29 mouse cellular contexts compared by ENCODE assay signal in genomic region chr1:136077656-136078055, GRCm38 (mm10). TPM values are rescaled to one million over a fixed set of nuclear protein-coding genes. Genes with fewer than 3 reads are reported as not detected.
"Had no signal": no experiment of that assay in that cellular context is flagged by ENCODE, and none has a peak within 500 bp of the region (broad histone marks: within the 10 kb centered on the region; RNA-seq: fewer than 3 reads in every experiment).

No protein-coding gene starts in this region.

- H3K4me2 ChIP-seq: limb, embryonic 13.5 days; liver, embryonic 12.5 days; liver, embryonic 15.5 days; lung, embryonic 15.5 days; midbrain, embryonic 11.5 days; midbrain, embryonic 15.5 days; neural tube, embryonic 12.5 days; neural tube, embryonic 15.5 days; stomach, embryonic 15.5 days had no signal

- H3K36me3 ChIP-seq: limb, embryonic 10.5 days; limb, embryonic 13.5 days; liver, embryonic 12.5 days; liver, embryonic 15.5 days; lung, embryonic 15.5 days; midbrain, embryonic 15.5 days; neural tube, embryonic 12.5 days; neural tube, embryonic 15.5 days; stomach, embryonic 15.5 days had no signal

- ATAC-seq: liver, embryonic 12.5 days; midbrain, embryonic 15.5 days had no signal

- DNase-seq: kidney, adult 2 months; kidney, postnatal 10 days; kidney, postnatal 4 days; liver; lung, adult 18-20 months; lung, postnatal 14 days; lung, postnatal 4 days; right cerebral cortex, adult 18-20 months; right cerebral cortex, postnatal 14 days; right cerebral cortex, postnatal 4 days; spleen, adult 18-20 months; thymus, adult 2 months; thymus, postnatal 14 days; thymus, postnatal 4 days had no signal

- H3K27me3 ChIP-seq: limb, embryonic 13.5 days; midbrain, embryonic 15.5 days; neural tube, embryonic 12.5 days; neural tube, embryonic 15.5 days; stomach, embryonic 15.5 days had no signal

- H3K4me3 ChIP-seq: limb, embryonic 10.5 days; limb, embryonic 13.5 days; liver, embryonic 12.5 days; liver, embryonic 15.5 days; lung, embryonic 15.5 days; midbrain, embryonic 15.5 days; neural tube, embryonic 12.5 days; neural tube, embryonic 15.5 days; stomach, embryonic 15.5 days had no signal

- H3K9me3 ChIP-seq: limb, embryonic 10.5 days; liver, embryonic 12.5 days; liver, embryonic 15.5 days; lung, embryonic 15.5 days; neural tube, embryonic 12.5 days; neural tube, embryonic 15.5 days; stomach, embryonic 15.5 days had no signal

- H3K9ac ChIP-seq: limb, embryonic 13.5 days; liver, embryonic 12.5 days; liver, embryonic 15.5 days; lung, embryonic 15.5 days; midbrain, embryonic 15.5 days; neural tube, embryonic 12.5 days; neural tube, embryonic 15.5 days; stomach, embryonic 15.5 days had no signal

- H3K4me1 ChIP-seq: limb, embryonic 10.5 days; limb, embryonic 13.5 days; liver, embryonic 12.5 days; liver, embryonic 15.5 days; lung, embryonic 15.5 days; midbrain, embryonic 15.5 days; neural tube, embryonic 12.5 days; neural tube, embryonic 15.5 days; stomach, embryonic 15.5 days had no signal

- H3K27ac ChIP-seq: limb, embryonic 10.5 days; limb, embryonic 13.5 days; liver, embryonic 12.5 days; liver, embryonic 15.5 days; lung, embryonic 15.5 days; midbrain, embryonic 15.5 days; neural tube, embryonic 12.5 days; neural tube, embryonic 15.5 days; stomach, embryonic 15.5 days had no signal

RNA-seq across cellular contexts. Expression of gene Cacna1s, which starts 25.1 kb away (rescaled TPM):
- total RNA-seq: megakaryocyte progenitor cell, adult 5-6 weeks; megakaryocyte-erythroid progenitor cell, adult 5-6 weeks had no signal
- polyA plus RNA-seq: kidney, embryonic 14.5 days had no signal

RNA-seq across cellular contexts. Expression of gene Ascl5, which starts 27.1 kb away (rescaled TPM):
- total RNA-seq: layer of hippocampus, adult 18-20 months; layer of hippocampus, postnatal 14 days; megakaryocyte progenitor cell, adult 5-6 weeks; megakaryocyte-erythroid progenitor cell, adult 5-6 weeks had no signal
- polyA plus RNA-seq: kidney, adult 2 months; kidney, embryonic 14.5 days; limb, embryonic 10.5 days; limb, embryonic 13.5 days; liver, embryonic 12.5 days; liver, embryonic 15.5 days; lung, embryonic 15.5 days; midbrain, embryonic 11.5 days; midbrain, embryonic 15.5 days; neural tube, embryonic 12.5 days; neural tube, embryonic 15.5 days; thymus, adult 2 months had no signal
